Mouse (Mus musculus) heart, postnatal 0 days (tissue): Measurements from ENCODE around the gene Crlf2.

ENCODE experiments used
- CTCF ChIP-seq: IDR thresholded peaks from 2 replicates; pipeline ENCODE4 v1.5.1; 2016; ENCODE audit warnings: antibody characterized with exemption, control low read depth, low read depth
- EP300 ChIP-seq: IDR thresholded peaks from 2 replicates; pipeline ENCODE4 v1.6.1; 2016; ENCODE audit warnings: antibody characterized with exemption, low read depth

DNA sequence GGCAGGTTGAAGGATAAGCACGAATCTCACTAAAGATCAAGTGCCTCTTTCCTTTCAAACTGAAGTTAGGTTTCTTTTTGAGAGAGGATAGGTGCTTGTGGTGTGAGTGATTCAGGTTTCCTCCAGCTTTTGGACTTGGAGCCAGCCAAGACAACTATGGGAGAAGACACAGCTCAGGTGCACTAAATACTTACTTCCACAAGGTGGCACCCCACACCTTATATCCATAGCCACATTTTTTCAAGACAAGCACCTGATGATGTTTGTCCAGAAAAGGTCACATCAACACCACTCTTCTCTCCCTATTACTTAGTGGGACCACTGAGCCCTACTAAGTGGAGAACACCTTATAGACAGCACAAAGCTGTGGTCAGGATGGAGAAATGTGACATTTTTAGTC lies 52.1 kb downstream of the Crlf2 start:
- TF ChIP-seq CTCF (peak; percentile 35), EP300 (no peak)
